Mouse (Mus musculus) spleen, adult 18-20 months (tissue): ENCODE measurements at regions not wholly inside any gene's neighbourhood (a gene's known extent, or its start where the extent isn't known, plus 50 kb on each side); places are given as distances from the start of the nearest gene placed in this dataset.

Experiments
- DNase-seq, 2 experiments: peaks; one replicate each; pipeline ENCODE4 v3.0.0; 2022; ENCODE audit warnings: mixed read lengths in 2 of 2

DNA sequence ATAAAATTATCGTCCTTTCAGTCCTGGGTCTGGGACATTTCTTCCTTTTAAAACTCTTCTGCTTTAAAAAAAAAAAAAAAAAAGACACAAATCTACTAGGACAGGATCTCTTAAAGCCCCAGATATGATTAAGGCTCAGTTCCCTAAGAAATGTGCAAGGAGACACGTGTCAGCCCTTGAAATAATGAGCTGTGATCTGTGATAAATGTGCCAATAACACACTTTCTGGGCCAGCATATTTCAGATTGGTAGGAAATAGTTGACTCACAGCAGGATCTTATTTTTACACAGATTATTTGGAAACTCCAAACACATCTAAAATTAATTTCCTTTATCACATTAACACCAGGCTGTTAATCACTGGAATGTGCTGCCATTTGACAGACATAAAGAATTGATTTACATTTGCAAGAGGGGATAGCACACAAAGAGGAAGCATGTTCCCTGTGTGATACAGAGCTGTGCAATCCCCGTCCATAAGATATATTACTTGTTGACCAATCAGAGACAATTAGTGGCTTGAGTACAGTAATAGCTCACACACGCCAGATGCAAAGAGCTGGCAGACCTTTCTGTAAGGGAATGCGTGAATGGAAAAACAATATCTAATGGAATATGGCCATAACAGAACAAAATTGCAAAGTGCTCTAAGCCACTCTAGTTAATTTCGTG is 263.7 kb downstream of the Pax3 start:
- DNase-seq, result no peak

DNA sequence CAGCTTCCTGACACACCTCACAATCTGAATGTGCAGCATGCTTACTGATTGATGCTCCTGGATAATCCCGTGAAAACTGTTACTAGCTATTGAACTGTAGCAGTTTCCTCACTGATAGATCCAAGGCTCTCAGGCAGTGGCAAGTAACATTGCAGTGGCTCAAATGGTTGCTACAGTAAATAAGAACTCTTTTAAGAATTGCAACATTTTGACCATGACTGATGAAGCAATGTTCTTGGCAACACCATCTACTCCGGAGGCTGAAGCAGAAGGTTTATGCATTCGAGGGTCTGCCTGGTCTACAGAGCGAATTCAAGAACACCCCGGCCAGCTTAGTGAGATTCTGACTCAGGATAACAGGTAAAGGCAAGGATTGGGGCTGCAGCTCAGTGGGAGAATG is 264.7 kb downstream of the Pax3 start:
- no peak for DNase-seq

DNA sequence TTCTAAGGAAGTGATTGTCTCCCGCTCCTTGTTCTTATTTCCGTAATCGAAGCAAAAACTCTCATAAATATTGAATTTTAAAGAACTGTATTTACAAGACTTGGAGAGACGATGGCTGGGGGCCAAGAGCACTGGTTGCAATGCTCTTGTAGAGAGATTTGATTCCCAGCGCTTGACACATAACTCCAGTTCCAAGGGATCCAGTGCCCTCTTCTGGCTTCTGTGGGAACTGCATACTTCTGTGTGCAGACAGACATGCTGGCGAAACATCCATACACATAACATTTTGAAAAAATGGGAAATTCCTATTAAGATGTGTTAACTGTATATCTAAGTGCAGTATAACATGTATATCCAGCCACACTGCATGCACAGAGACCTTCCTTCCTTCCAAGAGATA is 266.3 kb downstream of the Pax3 start:
- no peak for DNase-seq

DNA sequence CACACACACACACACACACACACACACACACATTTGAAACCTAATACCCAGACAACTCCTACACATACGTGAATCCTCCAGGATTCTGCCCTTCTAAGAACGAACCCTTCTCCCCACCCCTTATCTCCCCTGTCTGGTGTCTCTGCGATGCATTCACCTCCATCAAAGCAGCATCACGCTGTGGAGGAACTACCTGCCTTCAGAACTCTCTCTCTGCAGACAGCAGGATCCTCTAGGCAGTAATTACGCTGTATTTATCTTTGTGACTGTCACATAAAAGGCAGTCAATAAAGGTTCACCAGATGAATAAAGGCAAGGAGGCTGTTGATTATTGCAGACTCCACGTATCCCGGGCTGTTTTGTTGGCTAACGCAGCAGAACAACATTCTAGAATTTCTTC is 267.4 kb downstream of the Pax3 start:
- no peak for DNase-seq

DNA sequence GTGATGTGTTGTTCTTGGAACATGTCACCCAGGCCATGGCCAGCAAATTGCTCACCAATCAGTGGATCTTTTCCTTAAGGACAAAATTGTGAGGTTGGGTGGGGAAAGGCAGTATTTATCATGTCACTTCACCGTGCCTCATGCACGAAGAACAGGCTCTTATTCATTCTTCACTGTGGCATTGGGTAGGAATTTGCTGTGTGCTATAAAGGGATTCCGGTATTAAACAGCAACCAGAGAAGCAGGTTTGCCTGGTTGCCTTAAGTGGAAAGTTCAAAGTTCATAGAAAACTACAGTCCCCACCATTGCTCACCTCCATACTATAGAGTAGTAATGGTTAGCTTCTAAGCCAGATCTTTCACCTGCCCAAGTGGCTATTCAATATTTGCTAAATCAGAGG is 270.8 kb downstream of the Pax3 start:
- DNase-seq, result no peak

DNA sequence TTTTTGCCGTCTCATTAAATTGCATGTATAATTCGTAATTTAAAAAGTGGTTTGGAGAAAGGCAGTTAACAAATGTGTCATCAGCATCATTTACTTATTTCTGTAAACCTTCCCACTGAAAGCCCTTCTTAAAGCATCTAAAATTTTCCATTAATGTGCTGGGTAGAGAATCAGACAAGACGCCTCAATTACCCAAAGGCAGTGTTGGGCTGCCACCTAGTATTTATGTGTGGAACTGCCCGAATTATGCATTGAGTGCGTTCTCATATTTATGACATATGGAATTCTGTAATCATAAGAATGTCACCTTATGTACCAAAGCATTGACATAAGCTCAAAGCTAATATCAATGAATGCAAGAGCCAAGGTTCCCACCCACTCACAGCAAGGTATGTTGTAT is 300.7 kb downstream of the Pax3 start:
- no peak for DNase-seq

DNA sequence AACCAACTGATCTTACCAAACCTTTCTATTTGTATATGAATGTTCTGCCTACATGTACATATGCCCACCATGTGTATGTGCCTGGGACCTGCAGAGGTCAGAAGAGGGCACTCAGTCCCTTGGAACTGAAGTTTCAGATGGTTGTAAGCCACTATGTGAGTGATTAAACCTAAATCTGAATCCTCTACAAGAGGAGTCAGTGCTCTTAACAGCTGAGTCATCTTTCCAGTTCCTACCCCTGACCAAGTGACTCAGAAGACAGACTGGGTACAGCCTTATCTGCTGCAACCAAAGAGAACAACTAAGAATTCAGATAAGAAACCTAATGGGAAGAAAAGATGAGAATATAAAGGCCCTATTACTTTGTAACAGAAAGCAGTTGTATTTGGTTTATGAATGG is 317.9 kb downstream of the Pax3 start:
- DNase-seq, result no peak

DNA sequence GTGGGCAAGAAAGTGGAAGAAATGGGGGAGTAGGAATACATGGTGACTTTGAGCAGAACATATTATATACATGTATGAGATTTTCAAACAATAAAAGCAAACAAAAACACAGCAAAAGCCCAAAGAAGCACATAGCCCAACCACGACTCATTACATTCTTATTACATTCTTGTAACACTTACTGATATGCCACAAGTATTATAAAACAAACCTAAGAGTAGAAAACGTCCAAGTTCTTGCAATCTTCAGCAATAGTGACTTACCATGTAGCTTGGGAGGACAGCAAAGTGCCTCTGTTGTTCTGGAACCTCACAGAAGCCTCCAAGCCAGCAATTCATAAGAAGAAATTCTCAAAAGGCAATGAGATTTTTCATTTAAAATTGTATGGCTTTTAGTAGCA is 326.8 kb downstream of the Pax3 start:
- DNase-seq, result no peak

DNA sequence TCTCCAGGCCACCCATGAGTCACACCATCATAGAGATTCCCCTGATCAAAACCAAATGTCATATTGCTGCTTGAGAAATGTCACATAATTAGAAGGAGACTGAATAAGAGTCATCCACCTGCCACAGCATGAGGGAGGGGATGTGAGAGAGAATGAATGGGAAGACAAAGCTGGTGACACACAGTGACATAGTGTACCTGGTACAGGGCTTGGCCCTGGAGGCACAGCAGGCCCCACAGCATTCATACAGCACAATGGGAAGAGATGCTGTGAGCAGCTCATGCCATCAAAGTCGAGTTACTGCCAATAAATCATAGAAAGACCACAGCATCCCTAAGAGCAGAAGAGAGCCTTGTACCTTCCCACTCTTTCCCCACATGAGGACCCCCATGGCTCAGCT is 327.8 kb downstream of the Pax3 start:
- no peak for DNase-seq

DNA sequence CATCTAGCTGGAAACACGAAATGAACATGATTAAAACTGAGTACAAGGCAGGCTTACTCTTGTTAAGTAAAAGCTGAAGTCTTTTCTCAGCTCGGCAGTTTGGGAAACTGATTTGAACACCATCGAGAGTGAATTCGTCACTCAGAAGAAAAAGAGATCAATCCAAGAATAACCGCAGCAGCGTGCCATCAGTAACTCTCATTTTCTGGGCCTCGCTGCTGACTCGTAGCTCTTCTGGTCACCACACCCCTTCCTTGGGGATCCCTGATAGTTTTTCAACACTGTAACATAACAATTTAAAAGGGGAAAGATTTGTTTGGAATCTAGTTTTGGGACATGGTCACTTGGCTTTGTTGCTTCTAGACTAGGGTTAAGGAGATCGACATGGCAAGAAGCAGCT is 337.0 kb downstream of the Pax3 start:
- DNase-seq, result no peak

DNA sequence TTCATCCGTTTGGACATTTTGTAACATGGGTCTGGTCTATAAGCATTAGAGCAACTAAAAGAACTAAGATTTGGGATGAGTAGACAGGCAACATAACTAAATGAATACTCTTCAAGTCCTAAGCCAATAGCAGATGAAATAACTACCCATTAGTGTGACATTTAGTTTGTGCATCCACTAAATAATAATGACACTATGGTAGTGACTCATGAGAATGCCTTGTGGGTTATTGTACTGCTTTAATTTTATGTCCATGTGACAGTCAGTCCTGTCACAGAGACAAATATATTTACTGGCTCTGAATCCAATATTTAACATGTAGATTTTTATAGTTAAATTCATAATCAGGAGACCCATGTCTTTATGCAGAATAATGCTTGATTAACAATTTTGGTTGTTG is 339.5 kb upstream of the Epha4 start:
- no peak for DNase-seq

DNA sequence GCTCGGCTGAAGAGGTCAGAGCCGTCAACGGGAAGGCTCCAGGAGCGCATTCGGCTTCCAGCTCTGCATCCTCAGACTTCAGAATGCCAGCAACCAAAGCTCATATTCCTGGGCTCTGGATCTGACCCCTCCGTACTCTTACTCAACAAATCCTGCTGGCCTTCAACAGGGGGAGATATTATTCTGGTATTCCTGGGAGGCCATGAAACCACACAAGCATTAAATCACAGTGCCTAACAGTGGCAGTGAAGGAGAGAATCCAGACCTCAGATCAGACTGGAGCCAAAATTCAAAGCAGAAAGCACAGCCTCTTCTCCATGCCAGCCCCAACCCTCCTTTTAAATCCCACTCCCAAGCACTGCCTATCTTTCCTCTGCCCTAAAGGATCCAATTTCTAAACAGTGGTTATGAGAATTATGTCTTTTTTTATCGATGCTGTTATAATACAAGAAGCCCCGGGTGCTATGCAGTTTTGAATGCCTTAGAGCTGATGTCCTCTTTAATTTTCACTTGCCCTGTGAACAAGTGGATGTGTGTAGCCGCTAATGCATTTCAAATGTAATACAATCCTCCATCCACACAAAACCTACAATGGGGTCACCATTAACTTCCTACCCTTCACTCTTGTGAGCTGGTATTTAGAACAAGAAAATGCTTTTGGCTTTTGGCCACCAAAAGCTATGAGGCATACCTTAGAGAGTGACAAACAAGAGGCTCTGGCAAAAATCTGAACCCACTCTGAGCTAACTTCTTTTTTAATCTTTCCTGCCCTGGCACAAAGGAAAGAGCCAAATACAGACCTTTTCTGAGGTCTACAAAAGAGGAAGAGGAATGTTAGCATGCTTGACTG is 333.1 kb upstream of the Epha4 start:
- DNase-seq, result no peak

DNA sequence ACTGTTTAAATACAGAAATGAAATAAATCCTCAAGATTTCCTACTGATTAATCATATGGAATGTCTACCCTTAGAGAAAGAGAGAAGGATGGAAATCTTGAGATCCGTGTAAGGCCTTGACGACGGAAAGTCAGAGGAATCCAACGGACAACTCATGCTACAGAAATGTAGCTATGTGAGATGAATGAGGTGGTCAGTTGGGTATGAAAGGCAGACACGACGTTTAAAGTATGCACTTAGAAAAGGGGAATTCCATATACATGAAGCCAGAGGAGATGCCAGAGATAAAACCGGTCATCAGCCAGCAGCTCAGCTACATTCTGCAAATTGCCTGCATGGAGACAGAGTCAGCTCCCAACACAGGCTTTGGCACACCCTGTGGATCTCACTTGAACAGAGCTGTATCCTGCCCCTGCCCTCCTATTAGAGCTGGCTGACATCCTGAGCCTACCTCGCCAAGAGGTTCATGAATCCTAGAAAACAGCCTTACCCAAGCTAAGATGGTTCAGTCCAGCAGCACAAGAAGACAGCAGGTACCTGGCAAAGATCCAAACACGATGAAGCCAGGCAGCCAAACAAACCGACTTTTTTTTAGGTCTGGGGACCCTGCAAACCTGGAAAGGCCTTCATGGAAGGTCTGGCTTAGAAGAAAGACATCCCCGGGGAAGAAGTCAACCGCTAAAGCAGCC is 331.3 kb upstream of the Epha4 start:
- DNase-seq, result no peak

DNA sequence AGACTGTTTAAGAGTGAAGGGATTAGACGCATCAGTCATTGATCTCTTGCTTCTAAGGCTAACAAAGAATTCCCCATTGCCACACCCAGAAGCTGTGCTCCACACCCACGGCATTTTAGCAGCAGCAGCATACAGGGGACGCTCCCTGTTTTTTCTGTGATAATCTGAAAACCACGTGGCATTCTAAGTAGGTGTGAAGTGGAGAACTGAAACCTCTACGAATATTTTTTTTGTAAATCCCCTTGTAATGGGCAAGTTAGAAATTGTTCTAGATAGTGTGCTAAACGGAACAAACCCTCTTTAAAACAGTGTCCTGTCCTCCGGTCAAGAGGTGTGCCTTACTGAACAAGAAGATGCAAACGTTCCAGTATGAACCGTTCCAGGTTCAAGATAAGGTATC is 325.8 kb upstream of the Epha4 start:
- DNase-seq, result no peak

DNA sequence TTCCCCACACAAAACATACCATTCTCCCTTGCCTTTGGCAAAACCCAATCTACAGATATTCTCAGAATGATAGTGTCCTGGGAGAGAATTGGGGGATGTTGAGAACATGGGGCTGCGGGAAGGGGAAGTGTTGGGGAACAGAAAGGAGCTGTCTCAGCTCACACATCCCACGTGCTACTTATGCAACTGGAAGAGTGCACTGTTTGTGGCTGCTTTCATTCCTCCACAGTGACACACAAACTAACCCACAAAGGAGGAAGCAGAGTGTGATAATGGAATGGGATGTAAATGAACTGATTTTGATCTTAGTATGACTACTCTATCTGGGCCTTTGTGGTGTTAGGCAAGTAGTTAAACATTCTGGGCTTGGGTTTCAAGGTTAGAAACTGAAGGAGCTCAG is 317.3 kb upstream of the Epha4 start:
- no peak for DNase-seq

DNA sequence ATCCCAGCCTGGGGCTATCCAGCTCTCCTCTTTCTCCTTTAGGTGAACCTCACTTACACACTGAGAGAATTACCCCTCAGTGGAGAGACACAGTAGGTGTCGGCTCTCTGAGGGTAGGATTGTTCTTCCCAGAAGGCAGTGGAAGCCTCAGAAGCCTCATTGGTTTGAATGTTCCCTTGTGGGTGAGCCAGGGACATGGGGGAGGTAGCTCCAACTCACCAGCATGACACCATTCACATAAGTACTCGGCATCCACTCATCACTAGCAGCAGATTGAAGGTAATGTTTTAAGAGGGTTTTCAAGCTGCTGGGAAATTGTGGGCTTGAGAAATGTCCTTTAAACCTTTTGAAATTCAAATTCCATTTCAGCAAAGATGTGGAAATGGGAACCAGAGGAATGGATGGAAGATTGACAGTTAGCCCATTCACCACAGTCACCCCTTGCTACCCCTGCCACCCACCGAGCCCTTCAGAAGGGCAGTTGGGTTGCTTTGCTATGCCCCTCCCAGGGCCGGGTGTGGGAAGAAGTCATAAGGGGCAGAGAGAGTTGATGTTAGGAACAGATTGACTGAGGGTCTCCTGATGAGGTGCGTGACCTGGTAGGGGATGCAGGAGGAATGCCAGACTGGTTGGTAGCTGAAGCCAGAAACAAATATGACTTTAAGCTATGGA is 310.0 kb upstream of the Epha4 start:
- DNase-seq, result no peak

DNA sequence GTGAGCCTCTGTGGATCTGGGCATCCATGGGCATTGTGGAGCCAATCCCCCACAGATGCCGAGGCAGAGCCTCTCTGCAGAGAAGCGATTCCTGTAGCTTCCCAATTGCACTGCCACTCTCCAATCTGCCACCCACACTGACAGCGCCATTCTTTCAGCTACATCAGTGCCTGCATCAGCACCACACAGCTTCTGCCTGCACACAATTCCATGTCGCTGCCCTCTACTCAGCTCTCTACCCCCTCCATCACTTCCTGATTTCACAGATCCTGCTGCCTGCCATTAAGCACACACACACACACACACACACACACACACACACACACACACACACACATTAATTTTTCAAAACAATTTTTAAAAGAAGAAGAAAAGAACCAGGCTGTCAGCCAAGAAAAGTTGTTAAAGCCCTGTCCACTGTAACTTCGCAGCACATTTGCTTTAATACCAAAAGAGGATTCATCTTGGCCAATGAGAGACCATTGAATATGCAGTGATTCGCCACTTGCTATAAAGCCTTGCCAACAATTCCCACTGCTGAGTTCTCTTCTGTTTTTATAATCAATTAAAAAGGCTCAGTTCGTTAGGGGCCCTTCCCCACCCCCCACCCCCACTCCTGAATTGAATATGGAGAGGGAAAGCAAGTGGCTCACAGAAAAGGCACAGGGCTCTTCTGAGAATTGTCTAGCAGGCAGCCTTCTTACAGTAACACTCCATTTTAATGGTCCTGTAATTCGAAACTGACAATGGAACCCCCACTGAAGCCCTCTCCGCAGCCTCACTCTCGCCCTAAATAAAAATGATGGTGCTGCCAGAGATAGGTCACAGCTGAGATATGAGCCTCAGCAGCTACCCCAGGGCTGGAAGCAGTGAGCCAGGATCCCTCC is 309.2 kb upstream of the Epha4 start:
- no peak for DNase-seq

DNA sequence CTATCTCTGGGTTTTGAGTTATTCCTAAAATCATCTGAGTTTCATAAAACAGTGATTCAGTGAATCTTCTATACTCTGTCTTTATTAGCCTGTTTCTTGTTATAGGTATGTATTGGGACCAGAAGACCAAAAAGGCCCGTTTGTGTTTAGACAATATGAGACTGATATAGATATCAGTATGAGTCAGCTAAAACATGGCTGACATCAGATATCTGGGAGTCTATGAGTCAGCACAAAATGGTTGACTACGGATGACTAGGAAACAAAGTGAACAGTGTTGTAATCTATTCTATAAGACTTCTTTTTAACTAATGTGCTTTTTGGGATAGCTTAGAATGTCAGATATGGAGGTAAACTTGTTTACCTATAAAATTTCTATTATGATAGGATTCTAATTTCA is 305.2 kb upstream of the Epha4 start:
- no peak for DNase-seq

DNA sequence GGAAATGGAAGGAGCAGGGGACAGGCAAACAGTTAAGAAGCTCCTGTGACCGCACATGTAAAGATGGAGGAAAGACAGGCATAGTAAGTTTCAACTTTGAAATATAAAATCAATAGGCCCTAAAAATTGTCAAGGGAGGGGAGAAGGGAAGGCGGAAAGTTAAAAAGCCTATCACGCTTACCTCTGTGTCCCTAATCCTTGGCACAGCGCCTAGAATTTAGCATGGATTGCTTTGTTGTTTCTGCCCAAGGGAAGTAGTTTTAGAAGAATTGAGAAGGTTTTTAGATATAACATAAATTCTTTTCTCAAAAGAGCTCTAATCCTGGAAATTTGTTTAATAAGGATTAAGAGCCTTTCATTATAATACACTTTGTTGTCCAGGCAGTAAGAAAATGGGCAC is 300.6 kb upstream of the Epha4 start:
- no peak for DNase-seq

DNA sequence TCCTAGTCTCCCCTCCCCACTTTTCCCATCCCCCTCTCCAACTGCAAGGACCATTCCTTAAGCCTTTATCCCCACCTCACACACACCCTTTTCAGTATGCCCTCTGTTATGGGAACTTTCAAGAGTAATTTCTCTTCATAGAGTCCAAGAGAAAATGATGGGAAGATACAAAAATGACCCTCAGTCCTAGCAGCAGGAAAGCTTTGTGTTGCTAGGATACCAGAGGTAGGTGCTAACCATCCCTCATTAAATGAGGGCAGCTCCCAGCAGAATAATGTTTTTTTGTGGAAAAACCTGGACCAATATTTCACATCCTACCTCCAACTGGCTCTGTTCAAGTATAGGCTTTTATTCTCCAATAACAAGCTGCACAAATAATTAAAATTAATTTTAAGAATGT is 296.7 kb upstream of the Epha4 start:
- no peak for DNase-seq

DNA sequence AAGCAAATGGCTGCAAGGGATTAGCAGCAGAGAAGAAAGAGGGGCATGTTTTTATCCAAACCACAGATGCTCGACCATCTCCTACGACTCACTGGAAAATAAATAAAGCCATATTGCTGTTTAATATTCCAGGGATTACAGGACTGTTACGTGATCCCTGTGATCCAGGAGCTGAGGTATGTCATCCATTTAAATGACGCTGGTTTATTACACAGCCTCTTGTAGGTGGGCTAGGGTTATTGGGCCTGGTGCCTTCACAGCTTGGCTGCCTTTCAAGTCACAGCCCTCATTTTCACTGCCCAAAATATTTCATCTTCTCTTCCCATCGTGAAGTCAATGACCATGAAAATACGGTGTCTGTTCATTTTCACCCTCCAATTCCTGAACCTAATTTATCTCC is 276.1 kb upstream of the Epha4 start:
- DNase-seq, result no peak

DNA sequence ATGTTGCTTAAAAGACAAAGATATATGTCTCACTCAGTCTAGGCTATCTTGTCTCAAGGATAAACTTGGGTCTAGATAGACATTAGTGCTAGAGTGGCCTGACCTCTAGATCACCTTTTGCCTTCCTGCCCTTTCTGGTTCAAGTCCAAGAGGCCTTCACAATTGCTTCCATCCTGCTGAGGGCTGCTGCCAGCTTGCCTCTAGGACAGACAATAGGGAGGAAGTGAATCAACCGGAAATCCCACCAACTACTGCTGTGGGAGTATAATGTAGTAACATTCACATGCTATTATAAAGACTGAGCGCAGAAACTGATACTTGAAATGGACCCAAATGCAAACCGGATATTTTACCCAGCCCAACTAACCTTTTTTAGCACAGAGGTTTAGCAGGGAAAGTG is 239.4 kb upstream of the Epha4 start:
- DNase-seq, result no peak
